Mouse (Mus musculus): Measurements from ENCODE around the gene Cpsf4l. TPM values are rescaled to one million over a fixed set of nuclear protein-coding genes. Genes with fewer than 3 reads are reported as not detected.

Cpsf4l gene
- total and polyA plus RNA-seq, 3 experiments: 0.13 to 0.43 TPM; not detected in 1

GRCm38 (mm10) chr11:113667122-113667521, 42.7 kb downstream of the Cpsf4l start:
- Histone ChIP-seq H3K4me2 (ENCODE audit: insufficient read depth, low read depth, poor library complexity, severe bottlenecking) (no peak overlapping the region), H3K27me3 (replicated peaks) (no peaks in the 10 kb centered on the region), H3K79me2 (replicated peaks; ENCODE audit: control insufficient read depth, extremely low read depth, insufficient read depth, poor library complexity, severe bottlenecking) (peaks cover 20% of the 10 kb centered on the region), H3K9me3 (replicated peaks; ENCODE audit: low read length) (no peaks in the 10 kb centered on the region), H3K4me3 (replicated peaks in 1 of 3; ENCODE audit: low read depth in 2 of 3, low read length in 2 of 3, poor library complexity in 1 of 3) (no peak overlapping the region), H3K27ac (ENCODE audit: insufficient read depth, low read depth) (no peak overlapping the region), H3K36me3 (replicated peaks in 1 of 2; ENCODE audit: control insufficient read depth in 1 of 2, insufficient read depth in 1 of 2, low read length in 1 of 2) (peaks cover 61 to 84% of the 10 kb centered on the region in 2 experiments), H3K9ac (ENCODE audit: insufficient read depth, low read depth) (no peak overlapping the region), H3K4me1 (ENCODE audit: control insufficient read depth in 1 of 2, insufficient read depth in 2 of 2) (peaks cover 0 to 28% of the 10 kb centered on the region in 2 experiments; a peak in 2 of 4 replicates)
- dilution Hi-C loops (cut with MboI; ENCODE audit: extremely low pct_ligation_motif_present, extremely low pct_unique_long_range_greater_than_20kb, low sequenced_read_pairs): no loop called here
- in situ Hi-C loops (cut with MboI; ENCODE audit: low pct_ligation_motif_present, low pct_unique_long_range_greater_than_20kb, low sequenced_read_pairs): no loop called here
- DNase-seq (ENCODE audit: extremely low read depth): no peak
- no peak for TF ChIP-seq ZMIZ1 (IDR thresholded peaks at IDR 0.05; ENCODE audit: low read depth, low read length)
- TF ChIP-seq SMC3 (IDR thresholded peaks at IDR 0.05; ENCODE audit: low read depth, low read length): no peak
- TF ChIP-seq POLR2AphosphoS2 (IDR thresholded peaks at IDR 0.05; ENCODE audit: low read depth, low read length): peak; percentile 26; the same call in 1 of the 2 replicates
- no peak for TF ChIP-seq RCOR1 (conservative IDR thresholded peaks at IDR 0.05; ENCODE audit: low read depth, low read length)
- no peak for TF ChIP-seq JUN (IDR thresholded peaks at IDR 0.05; ENCODE audit: insufficient read depth, low read depth, low read length)

- H3K9me3 ChIP-seq (replicated peaks; ENCODE audit: low read length): no peaks in the 10 kb centered on the region
- H3K79me2 ChIP-seq (replicated peaks; ENCODE audit: control insufficient read depth, extremely low read depth, insufficient read depth, poor library complexity, severe bottlenecking): peaks cover 17% of the 10 kb centered on the region
- H3K27me3 ChIP-seq (replicated peaks): no peaks in the 10 kb centered on the region
- dilution Hi-C loops (cut with MboI; ENCODE audit: extremely low pct_ligation_motif_present, extremely low pct_unique_long_range_greater_than_20kb, low sequenced_read_pairs): no loop called here
- no peak overlapping the region for H3K27ac ChIP-seq (ENCODE audit: insufficient read depth, low read depth)
- H3K4me2 ChIP-seq (ENCODE audit: insufficient read depth, low read depth, poor library complexity, severe bottlenecking): no peak overlapping the region
- peaks cover 64 to 85% of the 10 kb centered on the region in 2 experiments for H3K36me3 ChIP-seq (replicated peaks in 1 of 2; ENCODE audit: control insufficient read depth in 1 of 2, insufficient read depth in 1 of 2, low read length in 1 of 2)
- TF ChIP-seq TCF12 (IDR thresholded peaks at IDR 0.05; ENCODE audit: low read depth, low read length): no peak
- TF ChIP-seq SMC3 (IDR thresholded peaks at IDR 0.05; ENCODE audit: low read depth, low read length): no peak
- no peak for TF ChIP-seq ZKSCAN1 (IDR thresholded peaks at IDR 0.05; ENCODE audit: borderline replicate concordance, low read depth, low read length)
- no peak for TF ChIP-seq IRF4 (IDR thresholded peaks at IDR 0.05; ENCODE audit: low read depth, low read length)
- TF ChIP-seq NELFE (IDR thresholded peaks at IDR 0.05; ENCODE audit: low read depth, low read length): no peak
- TF ChIP-seq USF1 (IDR thresholded peaks at IDR 0.05; ENCODE audit: low read depth, low read length): no peak
- no peak for TF ChIP-seq UBTF (IDR thresholded peaks at IDR 0.05; ENCODE audit: low read depth, low read length)
- TF ChIP-seq MXI1 (IDR thresholded peaks at IDR 0.05; ENCODE audit: low read depth, low read length): no peak
- TF ChIP-seq JUND (conservative IDR thresholded peaks at IDR 0.05; ENCODE audit: low read depth, low read length): no peak
- no peak for TF ChIP-seq POLR2A (IDR thresholded peaks at IDR 0.05; ENCODE audit: low read depth, low read length)
- H3K9ac ChIP-seq (ENCODE audit: insufficient read depth, low read depth): no peak overlapping the region
- in situ Hi-C loops (cut with MboI; ENCODE audit: low pct_ligation_motif_present, low pct_unique_long_range_greater_than_20kb, low sequenced_read_pairs): no loop called here
- peaks cover 0 to 28% of the 10 kb centered on the region in 2 experiments; a peak in 2 of 4 replicates for H3K4me1 ChIP-seq (ENCODE audit: control insufficient read depth in 1 of 2, insufficient read depth in 2 of 2)
- no peak for DNase-seq (ENCODE audit: extremely low read depth)
- no peak overlapping the region for H3K4me3 ChIP-seq (replicated peaks in 1 of 3; ENCODE audit: low read depth in 2 of 3, low read length in 2 of 3, poor library complexity in 1 of 3)
Measured at GRCm38 (mm10) chr11:113666648-113667047, 43.2 kb downstream of the Cpsf4l start.

DNA sequence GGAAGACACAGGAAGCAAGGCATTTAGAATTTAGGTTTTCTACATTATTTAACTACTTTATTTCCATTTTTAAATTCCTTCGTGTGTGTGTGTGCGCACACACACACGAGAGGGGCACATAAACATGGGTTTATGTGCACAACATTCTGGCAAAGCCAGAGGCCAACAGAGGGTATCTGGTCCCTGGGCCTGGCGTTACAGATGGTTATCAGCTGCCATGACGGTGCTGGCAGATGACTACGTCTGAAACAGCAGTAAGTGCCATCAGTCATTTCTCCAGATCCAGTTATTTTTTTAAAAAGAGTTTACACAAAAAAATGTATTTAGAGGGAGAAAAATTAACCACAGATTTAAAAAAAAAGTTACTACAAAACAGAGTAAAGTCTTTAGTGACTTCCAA, 43.6 kb downstream of the Cpsf4l start:
- H3K36me3 ChIP-seq (replicated peaks in 1 of 2; ENCODE audit: control insufficient read depth in 1 of 2, insufficient read depth in 1 of 2, low read length in 1 of 2): peaks cover 65 to 85% of the 10 kb centered on the region in 2 experiments
- H3K4me2 ChIP-seq (ENCODE audit: insufficient read depth, low read depth, poor library complexity, severe bottlenecking): no peak overlapping the region
- no peak overlapping the region for H3K27ac ChIP-seq (ENCODE audit: insufficient read depth, low read depth)
- no peak for DNase-seq (ENCODE audit: extremely low read depth)
- no peaks in the 10 kb centered on the region for H3K9me3 ChIP-seq (replicated peaks; ENCODE audit: low read length)
- no peak overlapping the region for H3K4me3 ChIP-seq (replicated peaks in 1 of 3; ENCODE audit: low read depth in 2 of 3, low read length in 2 of 3, poor library complexity in 1 of 3)
- in situ Hi-C loops (cut with MboI; ENCODE audit: low pct_ligation_motif_present, low pct_unique_long_range_greater_than_20kb, low sequenced_read_pairs): no loop called here
- H3K4me1 ChIP-seq (ENCODE audit: control insufficient read depth in 1 of 2, insufficient read depth in 2 of 2): peaks cover 0 to 28% of the 10 kb centered on the region in 2 experiments; a peak in 2 of 4 replicates
- no peaks in the 10 kb centered on the region for H3K27me3 ChIP-seq (replicated peaks)
- H3K9ac ChIP-seq (ENCODE audit: insufficient read depth, low read depth): no peak overlapping the region
- TF ChIP-seq ZC3H11A (IDR thresholded peaks at IDR 0.05; ENCODE audit: low read depth, low read length): no peak
- TF ChIP-seq ZMIZ1 (IDR thresholded peaks at IDR 0.05; ENCODE audit: low read depth, low read length): no peak
- H3K79me2 ChIP-seq (replicated peaks; ENCODE audit: control insufficient read depth, extremely low read depth, insufficient read depth, poor library complexity, severe bottlenecking): peaks cover 17% of the 10 kb centered on the region
- dilution Hi-C loops (cut with MboI; ENCODE audit: extremely low pct_ligation_motif_present, extremely low pct_unique_long_range_greater_than_20kb, low sequenced_read_pairs): no loop called here

All from CH12.LX (cell line).